Mouse (Mus musculus) lung, adult 2 months (tissue): ENCODE measurements at regions not wholly inside any gene's neighbourhood (a gene's known extent, or its start where the extent isn't known, plus 50 kb on each side); places are given as distances from the start of the nearest gene placed in this dataset.

Experiments
- CTCF ChIP-seq: fragments of 200-500 bp; IDR thresholded peaks from 2 replicates; pipeline ENCODE4 v1.5.1; 2011; ENCODE audit warnings: mild to moderate bottlenecking, low read length, control low read depth; ENCODE audit not compliant: insufficient read depth
- POLR2A ChIP-seq: fragments of 200-500 bp; IDR thresholded peaks from 2 replicates; pipeline ENCODE4 v1.6.1; 2011; ENCODE audit warnings: low read depth, mild to moderate bottlenecking, control low read depth, low read length, borderline replicate concordance; ENCODE audit errors: extremely low read depth

GRCm38 (mm10) chr16:7781506-7781905, 643.4 kb downstream of the Tmem114 start:
- TF ChIP-seq CTCF = no peak
- no peak for TF ChIP-seq POLR2A
